Mouse (Mus musculus): Measurements from ENCODE around the gene Slc25a29.

- TF ChIP-seq CTCF (IDR thresholded peaks at IDR 0.05; ENCODE audit: borderline replicate concordance, extremely low read depth, insufficient read depth, insufficient read length) (no peak), POLR2A (IDR thresholded peaks at IDR 0.05; ENCODE audit: borderline replicate concordance, extremely low read depth, insufficient read depth, insufficient read length, poor library complexity, severe bottlenecking) (no peak)
Observed at GRCm38 (mm10) chr12:108830358-108830757, 5.3 kb downstream of the Slc25a29 start.

Measured in brain, embryonic 14.5 days (tissue).